Mouse (Mus musculus) liver, adult 2 months (tissue): Measurements from ENCODE around the gene Themis.

Experiments used
- CTCF ChIP-seq: fragments of 200-500 bp; IDR thresholded peaks from 2 replicates; pipeline ENCODE4 v1.5.1; 2011; ENCODE audit warnings: low read depth, low read length, control low read depth
- POLR2A ChIP-seq: fragments of 200-500 bp; IDR thresholded peaks from 2 replicates; pipeline ENCODE4 v1.6.1; 2011; ENCODE audit warnings: low read length, control low read depth; ENCODE audit not compliant: insufficient read depth; ENCODE audit errors: extremely low read depth

- no peak for TF ChIP-seq CTCF
- no peak for TF ChIP-seq POLR2A
Measured at GRCm38 (mm10) chr10:28799469-28799868, 131.3 kb downstream of the Themis start.
